Mouse (Mus musculus) adrenal gland, postnatal 14 days (tissue): ENCODE results near the gene Hps5. TPM values are rescaled to one million over a fixed set of nuclear protein-coding genes. Genes with fewer than 3 reads are reported as not detected.

Source experiments
- DNase-seq: peaks from one replicate; pipeline ENCODE4 v3.0.0; 2021; ENCODE audit warnings: mixed read lengths
- total RNA-seq: library from RNA; stranded (reverse); gene quantifications from 2 replicates; pipeline ENCODE4 v1.2.3, GENCODE M21; 2021

The Hps5 gene
- total RNA-seq, 1 experiment from 2014 or later, result 19.0 TPM

GRCm38 (mm10) chr7:46738561-46739460 lies 57.1 kb downstream of the Hps5 start:
- no peak for DNase-seq

DNA sequence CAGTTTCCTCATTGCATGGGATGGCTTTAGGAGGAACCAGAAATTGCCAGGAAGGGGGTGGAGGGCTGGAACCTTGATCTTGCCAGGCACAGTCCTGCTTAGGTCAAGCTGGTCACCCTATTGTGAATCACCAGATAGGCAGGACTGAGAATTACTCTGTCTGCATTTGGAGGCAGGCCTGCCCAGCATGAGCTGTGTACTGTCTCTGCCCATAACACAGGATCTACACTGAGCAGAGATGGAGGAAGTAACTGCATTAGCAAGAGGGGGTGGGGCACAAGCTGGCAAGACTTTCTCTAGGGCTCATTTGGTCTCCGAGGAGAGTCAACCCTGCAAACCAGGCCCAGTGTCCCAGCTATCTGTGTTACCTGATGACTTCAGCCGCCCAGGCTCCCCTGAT lies 60.9 kb downstream of the Hps5 start:
- DNase-seq, result no peak

- no peak for DNase-seq
Measured at GRCm38 (mm10) chr7:46732458-46732857, 63.4 kb downstream of the Hps5 start, which contains the start of gene Saa4. TSS of gene Saa4 (minus strand) at chr7:46732603.

GRCm38 (mm10) chr7:46727584-46727983 lies 68.3 kb downstream of the Hps5 start:
- DNase-seq, result no peak

DNA sequence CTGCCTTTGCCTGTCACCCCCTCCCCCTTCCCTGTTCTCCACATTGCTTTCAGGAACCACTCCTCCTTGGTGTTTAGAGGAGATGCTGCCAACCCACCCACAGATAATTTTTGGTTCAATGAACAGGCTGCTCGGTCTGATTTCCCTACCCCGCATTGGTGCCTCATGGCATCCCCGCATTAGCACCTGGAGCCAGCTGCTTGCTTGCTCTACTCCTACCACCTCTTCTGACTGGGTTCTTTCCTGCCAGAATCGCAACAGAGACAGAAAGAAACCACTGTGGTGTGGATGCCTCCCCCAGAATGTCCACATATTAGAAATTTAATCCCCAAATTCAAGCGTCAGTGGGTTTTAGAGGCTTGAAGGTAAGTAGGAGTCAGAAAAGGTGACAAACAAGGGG lies 71.5 kb downstream of the Hps5 start:
- no peak for DNase-seq

- no peak for DNase-seq
Measured at GRCm38 (mm10) chr7:46723849-46724248, 72.0 kb downstream of the Hps5 start.

- no peak for DNase-seq
Measured at GRCm38 (mm10) chr7:46723354-46723753, 72.5 kb downstream of the Hps5 start.

GRCm38 (mm10) chr7:46720460-46720859 lies 75.4 kb downstream of the Hps5 start:
- no peak for DNase-seq

DNA sequence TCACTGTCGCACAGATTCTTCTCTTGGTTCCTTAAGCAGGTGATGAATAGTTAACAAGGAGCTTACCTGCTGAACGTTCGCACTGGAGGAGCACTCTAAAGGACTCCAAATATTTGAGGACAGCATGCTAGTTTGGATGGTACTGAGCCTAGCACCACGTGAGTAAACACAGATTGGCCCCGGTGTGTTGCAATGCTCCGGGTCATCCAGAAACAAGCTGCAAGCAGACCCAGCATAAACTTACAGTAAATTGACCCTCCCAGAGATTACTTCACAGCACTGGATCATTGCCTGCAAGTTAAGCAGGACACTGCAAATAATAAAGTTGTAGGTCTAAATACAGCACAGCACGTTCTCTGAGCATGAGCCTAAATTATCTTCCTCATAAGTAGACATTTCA lies 76.3 kb downstream of the Hps5 start:
- DNase-seq, result peak; percentile 57

GRCm38 (mm10) chr7:46718591-46719270 lies 77.1 kb downstream of the Hps5 start:
- no peak for DNase-seq

DNA sequence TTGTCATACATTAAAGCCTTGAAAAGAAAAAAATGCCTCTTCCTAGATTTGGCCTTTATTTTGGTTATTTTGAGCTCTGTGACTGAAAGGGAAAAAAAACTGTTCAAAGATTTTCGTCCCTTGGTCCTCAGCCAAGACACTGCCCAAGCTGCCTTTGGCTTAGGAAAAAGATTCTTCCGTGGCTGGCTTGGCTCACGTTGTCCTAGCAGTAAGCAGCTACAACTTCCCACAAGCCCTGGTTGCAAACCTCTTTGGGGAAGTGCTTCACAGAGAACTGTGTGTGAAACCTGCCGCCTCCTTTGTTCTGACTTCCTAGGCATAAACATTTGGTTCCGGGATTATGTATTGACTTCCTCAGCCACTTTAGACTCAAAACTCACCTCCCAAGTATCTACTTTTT lies 79.0 kb downstream of the Hps5 start:
- DNase-seq, result peak; percentile 47

DNA sequence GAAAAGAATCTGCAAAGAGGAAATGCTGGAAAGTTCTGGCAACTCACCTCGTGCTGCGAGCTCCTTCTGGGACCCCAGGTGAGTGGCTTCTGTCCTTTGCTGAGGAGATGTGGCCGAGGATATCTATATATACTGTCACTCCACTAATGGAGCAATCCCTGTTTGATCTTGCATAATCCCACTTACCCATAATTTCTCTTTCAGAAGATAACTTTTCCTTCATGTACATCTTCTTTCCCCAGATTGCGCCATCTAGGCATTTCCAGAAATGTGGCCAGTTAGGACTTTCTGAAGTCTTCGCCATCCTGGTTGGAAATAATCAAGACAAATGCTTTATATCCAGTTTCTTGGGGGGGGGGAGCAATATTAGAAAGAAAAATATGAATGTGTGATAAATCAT lies 80.3 kb downstream of the Hps5 start, which contains the start of gene Saa3:
Gene Saa3 (minus strand): TSS at position 101 of the 400 bp plus-strand sequence.
- no peak for DNase-seq

DNA sequence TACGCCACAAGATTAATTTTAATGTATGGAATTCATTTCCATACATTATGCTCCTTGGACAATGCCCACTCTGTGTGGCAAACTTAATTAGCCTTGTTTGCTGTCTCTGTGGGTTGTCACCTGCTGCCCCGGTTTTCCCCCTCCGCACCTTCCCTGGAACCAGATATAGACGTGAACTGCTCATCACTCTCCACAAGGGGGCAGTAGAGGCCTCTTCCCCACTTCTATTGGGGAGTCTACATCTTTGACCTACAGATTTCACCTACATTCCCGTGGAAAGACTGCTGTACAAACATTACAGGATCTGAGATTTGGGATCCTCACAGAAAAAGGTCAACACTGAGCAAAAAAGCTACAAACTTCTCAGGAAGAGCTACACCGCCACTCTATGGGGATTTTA lies 81.3 kb downstream of the Hps5 start:
- DNase-seq, result peak; percentile 82

- no peak for DNase-seq
Measured at GRCm38 (mm10) chr7:46712250-46712649, 83.6 kb downstream of the Hps5 start.

Other genes with a start within 250 kb of the Hps5 start
- 13.8 and 14.0 TPM in 2 replicates for gene Sergef, start 156.3 kb downstream of the Hps5 start, total RNA-seq
- gene Tph1, start 123.5 kb downstream of the Hps5 start, total RNA-seq, result 0.26 TPM in 1 of 2 replicates, not detected in the other
- gene Saal1, start 85.4 kb downstream of the Hps5 start, total RNA-seq, result 8.3 and 9.9 TPM in 2 replicates
- 1.4 TPM in 2 replicates for gene Saa3, start 80.4 kb downstream of the Hps5 start, total RNA-seq
- 1.3 and 16.7 TPM in 2 replicates for gene Saa4, start 63.5 kb downstream of the Hps5 start, total RNA-seq
- 0.85 TPM in 1 of 2 replicates, not detected in the other for gene Saa1, start 53.1 kb downstream of the Hps5 start, total RNA-seq
- 0.63 TPM in 1 of 2 replicates, not detected in the other for gene Saa2, start 44.3 kb downstream of the Hps5 start, total RNA-seq
- gene Gtf2h1, start within 50 bp of the Hps5 start, total RNA-seq, result 41.1 and 41.3 TPM in 2 replicates
- gene Ldha, start 45.4 kb upstream of the Hps5 start, total RNA-seq, result 529 and 592 TPM in 2 replicates
- not detected in 2 replicates for gene Ldhc, start 65.1 kb upstream of the Hps5 start, total RNA-seq
- gene Tsg101, start 123.9 kb upstream of the Hps5 start, total RNA-seq, result 90.5 and 92.7 TPM in 2 replicates
- gene Uevld, start 162.5 kb upstream of the Hps5 start, total RNA-seq, result 16.7 and 20.1 TPM in 2 replicates
- gene Gm9999, start 187.5 kb upstream of the Hps5 start, total RNA-seq, result not detected in 2 replicates
- gene Spty2d1, start 212.3 kb upstream of the Hps5 start, total RNA-seq, result 17.5 and 20.0 TPM in 2 replicates